Mouse (Mus musculus): ENCODE data around the gene Id4. TPM values are rescaled to one million over a fixed set of nuclear protein-coding genes. Genes with fewer than 3 reads are reported as not detected.
A peak's percentile ranks its signal among the peaks of the same experiment; 100 is the strongest.

The Id4 gene
- polyA plus RNA-seq (2014; fragmentation: Nextera tagmentation; extraction: Ambion mirVana): 49.6 and 61.8 TPM in 2 replicates

GRCm38 (mm10) chr13:48260690-48261278 lies at the start of gene Id4:
Gene Id4 (plus strand): TSS chr13:48261228.
- peak; percentile 99 for DNase-seq (ENCODE audit: low spot score)
- no peaks in the 10 kb centered on the region for H3K27me3 ChIP-seq (replicated peaks; ENCODE audit: control insufficient read depth, insufficient read depth, low read length)
- peak within 1 kb of the TSS; percentile 99 for H3K9ac ChIP-seq (ENCODE audit: low read length)
- ATAC-seq: peak; percentile 95
- H3K36me3 ChIP-seq (ENCODE audit: control insufficient read depth, insufficient read depth, low read length): no peaks in the 10 kb centered on the region
- WGBS: under 1% methylated on average over 52 of the region's 52 CpGs
- peak within 1 kb of the TSS; percentile 89 for H3K4me3 ChIP-seq (ENCODE audit: low read depth, low read length)
- peak within 1 kb of the TSS; percentile 73 for H3K4me2 ChIP-seq (ENCODE audit: low read length)
- peaks cover 12% of the 10 kb centered on the region for H3K4me1 ChIP-seq (ENCODE audit: control insufficient read depth, insufficient read depth, low read length)
- no peaks in the 10 kb centered on the region for H3K9me3 ChIP-seq (replicated peaks; ENCODE audit: control insufficient read depth, low read length)
- H3K27ac ChIP-seq (ENCODE audit: low read depth, low read length): peak within 1 kb of the TSS; percentile 98

- H3K4me1 ChIP-seq (ENCODE audit: control insufficient read depth, insufficient read depth, low read length): peaks cover 10% of the 10 kb centered on the region; the same call in 1 of the 2 replicates
- no peaks in the 10 kb centered on the region for H3K27me3 ChIP-seq (replicated peaks; ENCODE audit: control insufficient read depth, insufficient read depth, low read length)
- H3K27ac ChIP-seq (ENCODE audit: low read depth, low read length): peak overlapping the region; percentile 10; the same call in 1 of the 2 replicates
- 39% methylated on average over 8 of the region's 8 CpGs for WGBS
- peak overlapping the region; percentile 45; the same call in 1 of the 2 replicates for H3K9ac ChIP-seq (ENCODE audit: low read length)
- peak overlapping the region; percentile 39 for H3K4me2 ChIP-seq (ENCODE audit: low read length)
- H3K4me3 ChIP-seq (ENCODE audit: low read depth, low read length): peak overlapping the region; percentile 5; the same call in 1 of the 2 replicates
- DNase-seq (ENCODE audit: low spot score): peak; percentile 29
- H3K9me3 ChIP-seq (replicated peaks; ENCODE audit: control insufficient read depth, low read length): no peaks in the 10 kb centered on the region
- no peaks in the 10 kb centered on the region for H3K36me3 ChIP-seq (ENCODE audit: control insufficient read depth, insufficient read depth, low read length)
- no peak for ATAC-seq
Measured at GRCm38 (mm10) chr13:48227136-48227535, 33.9 kb upstream of the Id4 start.

GRCm38 (mm10) chr13:48227712-48228111 lies 33.3 kb upstream of the Id4 start:
- Histone ChIP-seq H3K4me1 (ENCODE audit: control insufficient read depth, insufficient read depth, low read length) (peaks cover 10% of the 10 kb centered on the region; the same call in 1 of the 2 replicates), H3K27ac (ENCODE audit: low read depth, low read length) (peak overlapping the region; percentile 84), H3K27me3 (replicated peaks; ENCODE audit: control insufficient read depth, insufficient read depth, low read length) (no peaks in the 10 kb centered on the region), H3K4me2 (ENCODE audit: low read length) (peak overlapping the region; percentile 58), H3K36me3 (ENCODE audit: control insufficient read depth, insufficient read depth, low read length) (no peaks in the 10 kb centered on the region), H3K4me3 (ENCODE audit: low read depth, low read length) (peak overlapping the region; percentile 33), H3K9me3 (replicated peaks; ENCODE audit: control insufficient read depth, low read length) (no peaks in the 10 kb centered on the region), H3K9ac (ENCODE audit: low read length) (peak overlapping the region; percentile 58)
- DNase-seq (ENCODE audit: low spot score) (peak; percentile 97), ATAC-seq (peak; percentile 98)
- WGBS: 0% methylated on average over 28 of the region's 38 CpGs

GRCm38 (mm10) chr13:48228114-48228513 lies 32.9 kb upstream of the Id4 start:
- H3K9me3 ChIP-seq (replicated peaks; ENCODE audit: control insufficient read depth, low read length): no peaks in the 10 kb centered on the region
- peak overlapping the region; percentile 84 for H3K27ac ChIP-seq (ENCODE audit: low read depth, low read length)
- H3K4me2 ChIP-seq (ENCODE audit: low read length): peak overlapping the region; percentile 58
- 6% methylated on average over 4 of the region's 4 CpGs for WGBS
- H3K36me3 ChIP-seq (ENCODE audit: control insufficient read depth, insufficient read depth, low read length): no peaks in the 10 kb centered on the region
- peak overlapping the region; percentile 33 for H3K4me3 ChIP-seq (ENCODE audit: low read depth, low read length)
- peak overlapping the region; percentile 58 for H3K9ac ChIP-seq (ENCODE audit: low read length)
- no peak for DNase-seq (ENCODE audit: low spot score)
- ATAC-seq: no peak
- no peaks in the 10 kb centered on the region for H3K27me3 ChIP-seq (replicated peaks; ENCODE audit: control insufficient read depth, insufficient read depth, low read length)
- H3K4me1 ChIP-seq (ENCODE audit: control insufficient read depth, insufficient read depth, low read length): peaks cover 10% of the 10 kb centered on the region; the same call in 1 of the 2 replicates

- WGBS: 28% methylated on average over 6 of the region's 6 CpGs
- Histone ChIP-seq H3K27ac (ENCODE audit: low read depth, low read length) (peak overlapping the region; percentile 57; the same call in 1 of the 2 replicates), H3K4me1 (ENCODE audit: control insufficient read depth, insufficient read depth, low read length) (peaks cover 10% of the 10 kb centered on the region; the same call in 1 of the 2 replicates), H3K4me2 (ENCODE audit: low read length) (0 out of 2 replicates have a peak overlapping the region, but pooled peaks have one; percentile 12), H3K4me3 (ENCODE audit: low read depth, low read length) (no peak overlapping the region), H3K9ac (ENCODE audit: low read length) (no peak overlapping the region), H3K27me3 (replicated peaks; ENCODE audit: control insufficient read depth, insufficient read depth, low read length) (no peaks in the 10 kb centered on the region), H3K9me3 (replicated peaks; ENCODE audit: control insufficient read depth, low read length) (no peaks in the 10 kb centered on the region), H3K36me3 (ENCODE audit: control insufficient read depth, insufficient read depth, low read length) (no peaks in the 10 kb centered on the region)
- DNase-seq (ENCODE audit: low spot score): peak; percentile 51
- no peak for ATAC-seq
Measured at GRCm38 (mm10) chr13:48230996-48231395, 30.0 kb upstream of the Id4 start.

GRCm38 (mm10) chr13:48236436-48236835 lies 24.6 kb upstream of the Id4 start:
- no peak for DNase-seq (ENCODE audit: low spot score)
- H3K9ac ChIP-seq (ENCODE audit: low read length): no peak overlapping the region

GRCm38 (mm10) chr13:48236865-48237264 lies 24.2 kb upstream of the Id4 start:
- no peak for DNase-seq (ENCODE audit: low spot score)
- no peaks in the 10 kb centered on the region for H3K9me3 ChIP-seq (replicated peaks; ENCODE audit: control insufficient read depth, low read length)
- no peaks in the 10 kb centered on the region for H3K36me3 ChIP-seq (ENCODE audit: control insufficient read depth, insufficient read depth, low read length)
- H3K4me3 ChIP-seq (ENCODE audit: low read depth, low read length): no peak overlapping the region
- H3K4me2 ChIP-seq (ENCODE audit: low read length): no peak overlapping the region
- no peaks in the 10 kb centered on the region for H3K27me3 ChIP-seq (replicated peaks; ENCODE audit: control insufficient read depth, insufficient read depth, low read length)
- no peak for ATAC-seq
- H3K27ac ChIP-seq (ENCODE audit: low read depth, low read length): no peak overlapping the region
- WGBS: 62% methylated on average over 7 of the region's 7 CpGs
- H3K4me1 ChIP-seq (ENCODE audit: control insufficient read depth, insufficient read depth, low read length): 0 out of 2 replicates have a peak, but pooled peaks cover 3% of the 10 kb centered on the region
- H3K9ac ChIP-seq (ENCODE audit: low read length): no peak overlapping the region

More at GRCm38 (mm10) chr13:48236436-48236835, 24.6 kb upstream of the Id4 start:
- no peaks in the 10 kb centered on the region for H3K36me3 ChIP-seq (ENCODE audit: control insufficient read depth, insufficient read depth, low read length)
- no peaks in the 10 kb centered on the region for H3K9me3 ChIP-seq (replicated peaks; ENCODE audit: control insufficient read depth, low read length)
- no peak for ATAC-seq
- H3K4me3 ChIP-seq (ENCODE audit: low read depth, low read length): no peak overlapping the region
- no peak overlapping the region for H3K27ac ChIP-seq (ENCODE audit: low read depth, low read length)
- H3K4me2 ChIP-seq (ENCODE audit: low read length): no peak overlapping the region
- no peaks in the 10 kb centered on the region for H3K27me3 ChIP-seq (replicated peaks; ENCODE audit: control insufficient read depth, insufficient read depth, low read length)
- WGBS: 86% methylated on average over 4 of the region's 4 CpGs
- H3K4me1 ChIP-seq (ENCODE audit: control insufficient read depth, insufficient read depth, low read length): peaks cover 6% of the 10 kb centered on the region; the same call in 1 of the 2 replicates

GRCm38 (mm10) chr13:48237516-48237915 lies 23.5 kb upstream of the Id4 start:
- no peak for ATAC-seq
- Histone ChIP-seq H3K9me3 (replicated peaks; ENCODE audit: control insufficient read depth, low read length) (no peaks in the 10 kb centered on the region), H3K4me3 (ENCODE audit: low read depth, low read length) (no peak overlapping the region), H3K27me3 (replicated peaks; ENCODE audit: control insufficient read depth, insufficient read depth, low read length) (no peaks in the 10 kb centered on the region), H3K4me2 (ENCODE audit: low read length) (no peak overlapping the region), H3K4me1 (ENCODE audit: control insufficient read depth, insufficient read depth, low read length) (0 out of 2 replicates have a peak, but pooled peaks cover 3% of the 10 kb centered on the region), H3K9ac (ENCODE audit: low read length) (no peak overlapping the region), H3K27ac (ENCODE audit: low read depth, low read length) (no peak overlapping the region; the same call in 1 of the 2 replicates), H3K36me3 (ENCODE audit: control insufficient read depth, insufficient read depth, low read length) (no peaks in the 10 kb centered on the region)
- peak; percentile 26 for DNase-seq (ENCODE audit: low spot score)
- 16% methylated on average over 4 of the region's 4 CpGs for WGBS

All from forebrain, embryonic 14.5 days (tissue).